Mouse (Mus musculus) bone marrow macrophage, adult 2 months (primary cell): ENCODE data around the gene Pten.

ENCODE experiments used
- CTCF ChIP-seq: IDR thresholded peaks from 2 replicates; pipeline ENCODE4 v1.5.1; 2012; ENCODE audit warnings: low read depth, mild to moderate bottlenecking, low read length, moderate library complexity
- POLR2A ChIP-seq: IDR thresholded peaks from 2 replicates; pipeline ENCODE4 v1.6.1; 2012; ENCODE audit warnings: mild to moderate bottlenecking, low read depth, low read length, borderline replicate concordance

GRCm38 (mm10) chr19:32740641-32741345 lies 16.5 kb upstream of the Pten start:
- TF ChIP-seq CTCF (no peak), POLR2A (no peak)
